In the genomic region with DNA sequence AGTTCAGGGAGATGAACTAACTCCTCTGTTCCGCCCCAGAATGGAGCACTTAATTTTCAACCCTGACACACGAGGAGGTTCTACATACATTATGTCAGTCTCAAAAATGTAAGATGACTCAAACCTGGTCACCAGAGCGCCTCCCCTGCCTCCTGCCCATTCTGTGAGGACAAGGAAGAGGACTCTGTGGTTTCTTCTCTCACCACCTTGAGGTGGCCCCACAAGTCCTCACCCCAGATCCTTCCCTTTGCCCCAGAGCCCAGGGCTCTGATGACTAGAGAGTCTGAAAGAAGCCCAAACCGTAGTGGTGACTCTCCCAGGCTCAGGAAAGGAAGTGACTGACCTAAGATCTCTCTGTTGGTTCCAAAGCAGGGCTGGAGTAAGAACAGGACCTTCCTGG, we compare ENCODE assay signal across 31 mouse cellular contexts. TPM values are rescaled to one million over a fixed set of nuclear protein-coding genes. Genes with fewer than 3 reads are reported as not detected.
A peak's percentile ranks its signal among the peaks of the same experiment; 100 is the strongest.
DNase-seq lines count a peak whose midpoint lies in the region; ATAC-seq and TF ChIP-seq lines count a peak whose summit lies in the region.
"Had no signal": no experiment of that assay in that cellular context is flagged by ENCODE, and none has a peak within 500 bp of the region (broad histone marks: within the 10 kb centered on the region; RNA-seq: fewer than 3 reads in every experiment).

No protein-coding gene starts in this region.

- no peak for TF ChIP-seq EP300 in stomach, postnatal 0 days (optimal IDR thresholded peaks at IDR 0.05)

- DNase-seq in heart, postnatal 14 days: no peak
- DNase-seq in lung, postnatal 25 days (ENCODE audit: low spot score): no peak
- DNase-seq in limb, embryonic 10.5 days (ENCODE audit: low spot score): no peak
- DNase-seq in stomach, postnatal 0 days (ENCODE audit: low spot score): no peak
- no peak for DNase-seq in midbrain, embryonic 10.5 days (ENCODE audit: low spot score)
- DNase-seq: cerebellum, adult 8-10 months; cerebellum, postnatal 25 days; forebrain, postnatal 0 days; gastrocnemius, postnatal 14 days; kidney, adult 11 months; kidney, postnatal 25 days; left cerebral cortex, postnatal 4 days; liver; lung, embryonic 14.5 days; lung, postnatal 4 days; retina, postnatal 1 day; right cerebral cortex, postnatal 14 days; spleen, adult 18-20 months; thymus, adult 2 months; thymus, postnatal 36 days had no signal

- WGBS in heart, embryonic 15.5 days: 66% methylated on average over 4 of the region's 4 CpGs
- WGBS in lung, embryonic 15.5 days: 64% methylated on average over 4 of the region's 4 CpGs
- 82% methylated on average over 4 of the region's 4 CpGs for WGBS in limb, embryonic 10.5 days
- 72% methylated on average over 4 of the region's 4 CpGs for WGBS in stomach, postnatal 0 days
- 88% methylated on average over 4 of the region's 4 CpGs for WGBS in midbrain, embryonic 10.5 days

- no peak overlapping the region for H3K4me2 ChIP-seq in heart, embryonic 15.5 days
- H3K4me2 ChIP-seq in lung, embryonic 15.5 days: no peak overlapping the region
- no peak overlapping the region for H3K4me2 ChIP-seq in stomach, postnatal 0 days (replicated peaks; ENCODE audit: low read depth)
- H3K4me2 ChIP-seq: embryonic facial prominence, embryonic 15.5 days; forebrain, embryonic 12.5 days; hindbrain, embryonic 12.5 days; lung, embryonic 14.5 days; midbrain, embryonic 13.5 days had no signal

- ATAC-seq in heart, embryonic 15.5 days (replicated peaks; ENCODE audit: insufficient number of reproducible peaks, insufficient read depth, low FRiP score, low read depth): no peak
- ATAC-seq in lung, embryonic 15.5 days (ENCODE audit: borderline replicate concordance, extremely low read depth, low FRiP score, low TSS enrichment): no peak
- ATAC-seq in stomach, postnatal 0 days (ENCODE audit: low FRiP score, low TSS enrichment): peak; percentile 65
- ATAC-seq: forebrain, postnatal 0 days; hindbrain, postnatal 0 days; midbrain, embryonic 13.5 days had no signal

- H3K4me1 ChIP-seq in heart, embryonic 15.5 days (replicated peaks): peaks cover 83% of the 10 kb centered on the region
- H3K4me1 ChIP-seq in lung, embryonic 15.5 days: peaks cover 18% of the 10 kb centered on the region
- H3K4me1 ChIP-seq in limb, embryonic 10.5 days: peaks cover 6% of the 10 kb centered on the region; the same call in 1 of the 2 replicates
- H3K4me1 ChIP-seq in stomach, postnatal 0 days (replicated peaks; ENCODE audit: control insufficient read depth, insufficient read depth): peaks cover 4% of the 10 kb centered on the region
- peaks cover 28% of the 10 kb centered on the region for H3K4me1 ChIP-seq in midbrain, embryonic 10.5 days
- H3K4me1 ChIP-seq: embryonic facial prominence, embryonic 15.5 days had no signal

- H3K9ac ChIP-seq in heart, embryonic 15.5 days: no peak overlapping the region
- no peak overlapping the region for H3K9ac ChIP-seq in lung, embryonic 15.5 days
- H3K9ac ChIP-seq in stomach, postnatal 0 days (ENCODE audit: low read length): no peak overlapping the region
- H3K9ac ChIP-seq: embryonic facial prominence, embryonic 15.5 days; forebrain, embryonic 12.5 days; forebrain, postnatal 0 days; hindbrain, embryonic 12.5 days; liver, embryonic 14.5 days; lung, embryonic 14.5 days; midbrain, embryonic 13.5 days had no signal

- TF ChIP-seq CTCF in stomach, postnatal 0 days (IDR thresholded peaks at IDR 0.05; ENCODE audit: low read depth): no peak

- no peaks in the 10 kb centered on the region for H3K27me3 ChIP-seq in heart, embryonic 15.5 days
- H3K27me3 ChIP-seq in lung, embryonic 15.5 days: no peaks in the 10 kb centered on the region
- no peaks in the 10 kb centered on the region for H3K27me3 ChIP-seq in limb, embryonic 10.5 days (ENCODE audit: low read depth, poor library complexity, severe bottlenecking)
- no peaks in the 10 kb centered on the region for H3K27me3 ChIP-seq in stomach, postnatal 0 days (ENCODE audit: control insufficient read depth, insufficient read depth, low read length)
- no peaks in the 10 kb centered on the region for H3K27me3 ChIP-seq in midbrain, embryonic 10.5 days (ENCODE audit: low read depth, poor library complexity, severe bottlenecking)
- H3K27me3 ChIP-seq: embryonic facial prominence, embryonic 15.5 days; forebrain, embryonic 12.5 days; hindbrain, embryonic 12.5 days; midbrain, embryonic 13.5 days had no signal

- intact Hi-C loops in heart, postnatal 14 days (cut with DNase I): no loop called here

- H3K27ac ChIP-seq in heart, embryonic 15.5 days: peak overlapping the region; percentile 46; the same call in 1 of the 2 replicates
- H3K27ac ChIP-seq in lung, embryonic 15.5 days: 0 out of 2 replicates have a peak overlapping the region, but pooled peaks have one; percentile 29
- 0 out of 2 replicates have a peak overlapping the region, but pooled peaks have one; percentile 36 for H3K27ac ChIP-seq in limb, embryonic 10.5 days
- H3K27ac ChIP-seq in stomach, postnatal 0 days (replicated peaks): peak overlapping the region; percentile 67
- H3K27ac ChIP-seq in midbrain, embryonic 10.5 days (replicated peaks): no peak overlapping the region
- H3K27ac ChIP-seq: embryonic facial prominence, embryonic 10.5 days; embryonic facial prominence, embryonic 15.5 days; forebrain, embryonic 12.5 days; hindbrain, embryonic 12.5 days; hindbrain, postnatal 0 days; liver, embryonic 14.5 days; midbrain, embryonic 13.5 days had no signal

- H3K9me3 ChIP-seq in heart, embryonic 15.5 days (replicated peaks): no peaks in the 10 kb centered on the region
- H3K9me3 ChIP-seq in lung, embryonic 15.5 days: no peaks in the 10 kb centered on the region
- no peaks in the 10 kb centered on the region for H3K9me3 ChIP-seq in limb, embryonic 10.5 days (replicated peaks)
- no peaks in the 10 kb centered on the region for H3K9me3 ChIP-seq in stomach, postnatal 0 days (ENCODE audit: control insufficient read depth, low read length)
- H3K9me3 ChIP-seq in midbrain, embryonic 10.5 days (replicated peaks): no peaks in the 10 kb centered on the region
- H3K9me3 ChIP-seq: embryonic facial prominence, embryonic 10.5 days; embryonic facial prominence, embryonic 15.5 days; forebrain, embryonic 12.5 days; G1E; hindbrain, embryonic 12.5 days; megakaryocyte, embryonic 14.5 days; midbrain, embryonic 13.5 days had no signal

- no peak overlapping the region for H3K4me3 ChIP-seq in heart, embryonic 15.5 days
- no peak overlapping the region for H3K4me3 ChIP-seq in lung, embryonic 15.5 days
- no peak overlapping the region for H3K4me3 ChIP-seq in limb, embryonic 10.5 days
- H3K4me3 ChIP-seq in stomach, postnatal 0 days (ENCODE audit: low read depth, low read length): no peak overlapping the region
- no peak overlapping the region for H3K4me3 ChIP-seq in midbrain, embryonic 10.5 days
- H3K4me3 ChIP-seq: embryonic facial prominence, embryonic 10.5 days; embryonic facial prominence, embryonic 15.5 days; forebrain, embryonic 12.5 days; hindbrain, embryonic 12.5 days; megakaryocyte, embryonic 14.5 days; midbrain, embryonic 13.5 days had no signal

- no peaks in the 10 kb centered on the region for H3K36me3 ChIP-seq in heart, embryonic 15.5 days
- H3K36me3 ChIP-seq in lung, embryonic 15.5 days: no peaks in the 10 kb centered on the region
- H3K36me3 ChIP-seq in limb, embryonic 10.5 days: no peaks in the 10 kb centered on the region
- H3K36me3 ChIP-seq in stomach, postnatal 0 days (ENCODE audit: control insufficient read depth, insufficient read depth, low read length): no peaks in the 10 kb centered on the region
- H3K36me3 ChIP-seq in midbrain, embryonic 10.5 days: no peaks in the 10 kb centered on the region
- H3K36me3 ChIP-seq: embryonic facial prominence, embryonic 10.5 days; embryonic facial prominence, embryonic 15.5 days; hindbrain, embryonic 12.5 days had no signal

RNA-seq across cellular contexts. Expression of a gene that starts 17.5 kb away (rescaled TPM):
- polyA plus RNA-seq in heart, embryonic 15.5 days (2015; fragmentation: Nextera tagmentation; extraction: Ambion mirVana): 103 and 126 TPM in 2 replicates
- 100 to 1,000 TPM; 523 to 539 TPM for total RNA-seq in heart, postnatal 14 days (2021)
- 44.8 and 45.6 TPM in 2 replicates for polyA plus RNA-seq in lung, embryonic 15.5 days (2015; fragmentation: Nextera tagmentation; extraction: Ambion mirVana)
- 21.1 and 24.5 TPM in 2 replicates for polyA plus RNA-seq in limb, embryonic 10.5 days (2016; fragmentation: Nextera tagmentation; extraction: Ambion mirVana)
- 107 and 111 TPM in 2 replicates for polyA plus RNA-seq in stomach, postnatal 0 days (2015; fragmentation: Nextera tagmentation; extraction: Ambion mirVana)
- polyA plus RNA-seq in midbrain, embryonic 10.5 days (2016; fragmentation: Nextera tagmentation; extraction: Ambion mirVana): 47.9 and 62.2 TPM in 2 replicates
